Mouse (Mus musculus): ENCODE measurements at regions not wholly inside any gene's neighbourhood (a gene's known extent, or its start where the extent isn't known, plus 50 kb on each side); places are given as distances from the start of the nearest gene placed in this dataset.
"Not testable (repeated sequence)": the region's sequence is repeated elsewhere in the genome, so short reads cannot be mapped to it uniquely, and the experiment has no call there.

GRCm38 (mm10) chr13:69991892-69992261, 189.7 kb downstream of the Med10 start:
- DNase-seq (ENCODE audit: low spot score in 2 of 2), result peak; percentile 46 to 62

- DNase-seq (ENCODE audit: low spot score in 2 of 2), result no peak
Measured at GRCm38 (mm10) chr13:70003591-70003990, 201.4 kb downstream of the Med10 start.

- DNase-seq (ENCODE audit: low spot score in 2 of 2), result no peak
Measured at GRCm38 (mm10) chr13:70012123-70012522, 209.9 kb downstream of the Med10 start.

GRCm38 (mm10) chr13:70015183-70015582, 213.0 kb downstream of the Med10 start:
- no peak for DNase-seq (ENCODE audit: low spot score in 2 of 2)

- DNase-seq (ENCODE audit: low spot score in 2 of 2), result peak; percentile 13 to 43
Measured at GRCm38 (mm10) chr13:70017535-70017934, 215.3 kb downstream of the Med10 start.

DNA sequence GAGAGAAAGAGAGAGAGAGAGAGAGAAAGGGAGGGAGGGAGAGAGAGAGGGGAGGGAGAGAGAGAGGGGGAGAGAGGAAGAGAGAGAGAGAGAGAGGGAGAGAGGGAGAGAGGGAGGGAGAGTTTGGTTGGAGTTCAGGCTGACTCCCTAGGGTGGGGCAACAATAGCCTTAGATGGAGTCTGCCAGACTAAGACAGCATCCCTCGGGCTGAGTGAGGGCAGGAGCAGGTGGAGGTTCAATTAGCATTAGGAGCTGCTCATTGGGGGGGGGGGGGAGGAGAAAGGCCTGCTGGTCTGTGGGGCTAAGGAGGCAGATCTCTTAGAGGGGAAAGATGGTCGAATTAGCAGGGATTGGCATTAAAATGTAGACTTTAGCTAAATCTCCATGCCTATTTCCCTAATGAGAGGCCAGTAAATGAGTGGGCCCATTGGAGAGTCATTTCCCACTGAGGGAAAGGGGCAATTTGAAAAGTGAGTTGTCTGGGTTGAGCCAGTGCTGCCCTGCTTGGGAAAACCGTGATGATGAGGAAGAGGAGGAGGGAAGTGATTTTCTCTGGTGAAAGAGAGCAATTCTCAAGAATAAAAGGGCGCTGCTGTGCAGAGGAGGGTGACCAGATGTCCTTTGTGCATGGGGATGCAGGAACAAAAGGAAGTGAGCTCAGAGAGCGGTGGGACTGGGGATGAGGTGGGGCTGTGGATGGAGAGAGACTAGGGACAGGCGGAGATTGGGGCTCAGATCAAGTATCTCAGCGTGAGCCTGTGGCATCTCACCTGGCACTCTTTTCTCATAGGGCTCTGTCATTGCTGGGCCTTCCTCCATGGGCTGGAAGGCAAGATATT, 218.0 kb downstream of the Med10 start:
- no peak for DNase-seq (ENCODE audit: low spot score in 2 of 2)

GRCm38 (mm10) chr13:70033249-70033648, 231.1 kb downstream of the Med10 start:
- no peak for DNase-seq (ENCODE audit: low spot score in 2 of 2)

DNA sequence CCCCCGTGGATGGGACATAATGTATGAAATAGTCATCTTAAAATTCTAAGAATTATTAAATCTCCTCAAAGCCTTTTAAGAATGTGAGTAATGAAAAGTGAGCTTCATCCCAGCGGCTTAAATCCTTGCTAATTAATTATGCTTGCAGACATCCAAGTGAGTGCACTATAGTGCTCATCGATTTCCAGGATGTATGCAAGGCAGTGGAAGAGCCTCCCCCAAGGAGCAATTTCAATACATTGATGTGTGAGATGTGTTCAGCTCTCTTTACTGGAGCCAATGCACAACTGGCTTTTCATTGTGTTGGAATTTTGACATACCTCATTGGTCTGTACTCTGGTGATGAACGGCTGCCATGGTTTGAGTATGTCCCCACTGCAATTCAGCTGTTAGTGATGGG, 231.6 kb downstream of the Med10 start:
- DNase-seq (ENCODE audit: low spot score in 2 of 2), result no peak

DNA sequence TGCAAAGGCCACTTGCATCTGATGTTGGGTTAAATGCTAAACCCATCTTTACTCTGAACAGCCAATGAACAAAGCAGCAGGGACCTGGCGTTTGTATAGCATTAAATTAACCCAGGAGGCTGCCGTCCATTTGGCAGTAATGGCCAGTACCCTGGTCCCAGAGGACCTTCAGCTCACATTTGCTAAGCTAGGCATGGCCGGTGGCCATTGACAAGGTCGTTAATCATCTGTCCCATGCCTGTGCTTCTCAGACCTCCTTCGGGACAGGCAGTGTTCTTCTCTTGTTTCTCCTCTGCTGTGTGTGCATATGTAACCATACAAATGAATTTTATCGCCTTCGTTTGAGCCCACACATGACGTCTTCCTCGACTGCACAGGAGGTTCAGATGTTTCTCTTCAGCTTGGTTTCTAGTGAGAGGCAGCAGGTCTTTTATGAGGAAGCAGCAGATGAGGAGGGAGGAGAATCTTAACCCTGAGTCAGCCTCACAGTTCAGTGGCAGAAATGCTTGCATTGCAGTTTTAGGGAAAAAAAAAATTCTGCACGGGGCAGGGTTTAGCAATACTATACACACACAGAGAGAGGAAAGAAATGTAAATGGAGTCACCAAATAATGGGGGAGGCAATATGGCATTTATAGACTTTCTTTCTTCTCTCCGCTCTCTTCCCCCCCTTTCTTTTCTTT, 235.9 kb downstream of the Med10 start:
- peak in 1 of 2 experiments; percentile 21 for DNase-seq (ENCODE audit: low spot score in 2 of 2)

- no peak for DNase-seq (ENCODE audit: low spot score in 2 of 2)
Measured at GRCm38 (mm10) chr13:70057920-70058319, 255.7 kb downstream of the Med10 start.

GRCm38 (mm10) chr13:70061363-70061945, 259.3 kb downstream of the Med10 start:
- DNase-seq (ENCODE audit: low spot score in 2 of 2), result no peak

GRCm38 (mm10) chr13:70073655-70074054, 271.5 kb downstream of the Med10 start:
- DNase-seq (ENCODE audit: low spot score in 2 of 2), result no peak

- no peak for DNase-seq (ENCODE audit: low spot score in 2 of 2)
Measured at GRCm38 (mm10) chr13:70075353-70075752, 273.2 kb downstream of the Med10 start.

DNA sequence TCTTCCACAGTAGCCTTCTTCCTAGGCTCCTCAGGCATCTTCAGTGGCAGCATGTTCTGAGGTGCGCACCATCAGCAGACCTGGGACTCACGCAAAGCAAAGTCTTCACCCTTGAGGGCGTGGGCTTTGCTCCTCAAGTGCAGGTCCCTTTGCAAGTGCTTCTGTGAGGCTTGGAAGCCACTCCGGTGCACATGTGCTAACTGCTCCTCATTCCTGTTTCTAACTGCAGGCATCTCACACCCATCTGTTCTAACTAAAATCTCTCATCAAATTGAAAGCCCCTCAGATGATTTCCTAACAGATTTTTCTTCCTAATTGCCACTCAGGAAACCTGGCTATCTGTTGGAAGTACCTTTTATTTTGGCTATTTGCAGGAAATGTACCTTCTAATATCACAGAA, 278.9 kb downstream of the Med10 start:
- peak in 1 of 2 experiments; percentile 23 for DNase-seq (ENCODE audit: low spot score in 2 of 2)

DNA sequence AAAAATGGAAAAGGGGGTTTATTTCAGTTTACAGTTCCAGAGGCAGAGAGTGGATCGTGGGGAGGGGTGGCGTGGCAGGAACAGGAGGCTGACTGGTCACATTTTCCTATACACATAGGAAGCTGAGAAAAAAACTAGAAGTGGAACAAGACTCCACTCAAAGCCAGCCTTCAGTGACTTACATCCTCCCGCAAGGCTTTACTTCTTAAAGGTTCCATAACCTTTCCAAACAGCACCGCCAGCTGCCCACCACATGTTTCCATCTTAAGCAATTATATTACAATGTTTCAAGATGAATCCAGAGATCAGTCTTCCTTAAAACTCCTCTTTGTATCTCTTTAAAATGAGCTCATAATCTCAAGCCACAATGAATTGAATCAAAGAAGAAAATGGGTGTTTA, 290.7 kb downstream of the Med10 start:
- no peak for DNase-seq (ENCODE audit: low spot score in 2 of 2)

DNA sequence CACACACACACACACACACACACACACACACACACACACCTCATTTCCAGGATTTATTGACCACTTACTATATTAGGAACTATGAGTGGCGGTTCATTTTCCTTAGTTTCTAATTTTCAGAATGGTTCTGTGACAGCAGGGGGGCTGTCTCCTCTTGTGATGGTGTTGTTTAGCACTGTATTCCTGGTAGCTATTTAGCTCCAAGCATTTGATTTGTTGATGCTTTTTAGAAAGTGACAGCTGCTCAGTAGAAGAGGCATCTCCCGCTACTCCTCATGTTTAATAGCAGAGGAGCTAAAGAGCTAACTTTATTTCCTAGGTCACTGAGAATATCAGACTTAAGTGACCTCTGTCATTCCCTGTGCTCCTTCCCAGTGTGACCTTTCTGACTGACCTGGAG, 291.8 kb downstream of the Med10 start:
- DNase-seq (ENCODE audit: low spot score in 2 of 2), result no peak

- DNase-seq (ENCODE audit: low spot score in 2 of 2), result no peak
Measured at GRCm38 (mm10) chr13:70096430-70097301, 294.5 kb downstream of the Med10 start.

DNA sequence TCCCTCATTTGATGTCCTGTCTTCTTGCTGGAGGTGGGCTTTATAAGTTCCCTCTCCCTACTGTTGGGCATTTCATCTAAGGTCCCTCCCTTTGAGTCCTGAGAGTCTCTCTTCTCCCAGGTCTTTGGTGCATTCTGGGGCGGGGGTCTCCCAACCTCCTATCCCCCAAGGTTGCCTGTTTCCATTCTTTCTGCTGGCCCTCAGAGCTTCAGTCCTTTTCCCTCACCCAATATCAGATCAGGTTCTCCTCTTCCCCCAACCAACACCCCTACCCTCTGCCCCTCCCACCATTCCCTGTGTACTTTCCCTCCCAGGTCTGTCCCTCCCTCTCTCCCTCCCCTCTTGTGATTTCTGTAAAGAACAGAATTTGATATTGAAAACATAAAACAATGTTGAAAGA, 297.9 kb downstream of the Med10 start:
- DNase-seq (ENCODE audit: low spot score in 2 of 2), result not testable (repeated sequence)

GRCm38 (mm10) chr13:70103021-70103420, 300.8 kb downstream of the Med10 start:
- no peak for DNase-seq (ENCODE audit: low spot score in 2 of 2)

- not testable (repeated sequence) for DNase-seq (ENCODE audit: low spot score in 2 of 2)
Measured at GRCm38 (mm10) chr13:70103491-70103890, 301.3 kb downstream of the Med10 start.

- DNase-seq (ENCODE audit: low spot score in 2 of 2), result no peak
Measured at GRCm38 (mm10) chr13:70103903-70104302, 301.7 kb downstream of the Med10 start.
